Mouse (Mus musculus) testis, adult 2 months (tissue): ENCODE data around the gene Rasgrp1. TPM values are rescaled to one million over a fixed set of nuclear protein-coding genes. Genes with fewer than 3 reads are reported as not detected.

Source experiments
- H3K27ac ChIP-seq: fragments of 200-500 bp; 2 replicates; pipeline ENCODE4 v1.5.1; 2012; ENCODE audit warnings: low read depth, low read length; ENCODE audit not compliant: control insufficient read depth, insufficient read depth
- H3K27me3 ChIP-seq: fragments of 200-500 bp; 2 replicates; pipeline ENCODE4 v1.6.1; 2012; ENCODE audit warnings: mild to moderate bottlenecking, low read length, moderate library complexity; ENCODE audit not compliant: control insufficient read depth, insufficient read depth
- H3K36me3 ChIP-seq: fragments of 200-500 bp; 2 replicates; pipeline ENCODE4 v1.6.1; 2012; ENCODE audit warnings: mild to moderate bottlenecking, low read length; ENCODE audit not compliant: control insufficient read depth, insufficient read depth
- H3K4me1 ChIP-seq: fragments of 200-500 bp; 2 replicates; pipeline ENCODE4 v1.6.1; 2012; ENCODE audit warnings: low read length; ENCODE audit not compliant: control insufficient read depth, insufficient read depth
- H3K4me3 ChIP-seq: fragments of 200-500 bp; 2 replicates; pipeline ENCODE4 v1.5.1; 2012; ENCODE audit warnings: low read depth, mild to moderate bottlenecking, low read length, moderate library complexity, mixed read lengths; ENCODE audit not compliant: control insufficient read depth
- CTCF ChIP-seq: fragments of 200-500 bp; IDR thresholded peaks from 2 replicates; pipeline ENCODE4 v1.5.1; 2012; ENCODE audit warnings: low read depth, mild to moderate bottlenecking, inconsistent platforms, low read length, moderate library complexity; ENCODE audit not compliant: control insufficient read depth, insufficient read depth, insufficient replicate concordance
- POLR2A ChIP-seq: fragments of 200-500 bp; IDR thresholded peaks from 2 replicates; pipeline ENCODE4 v1.6.1; 2012; ENCODE audit warnings: low read depth, mild to moderate bottlenecking, inconsistent platforms, low read length, moderate library complexity; ENCODE audit not compliant: control insufficient read depth
- polyA plus RNA-seq: library from polyadenylated mRNA; depleted of rRNA; stranded (reverse); fragments of >200 nt; gene quantifications from 2 replicates; pipeline ENCODE4 v1.2.3, GENCODE M21; 2012

Rasgrp1 gene
- polyA plus RNA-seq, 1 experiment, result 0.09 TPM

- H3K36me3 ChIP-seq, result no peaks in the 10 kb centered on the region
- no peaks in the 10 kb centered on the region for H3K4me1 ChIP-seq
- H3K27me3 ChIP-seq, result no peaks in the 10 kb centered on the region
- H3K27ac ChIP-seq, result no peak overlapping the region
- TF ChIP-seq CTCF (no peak), POLR2A (no peak)
- H3K4me3 ChIP-seq, result no peak overlapping the region
These were observed 31.6 kb upstream of the Rasgrp1 start for GRCm38 (mm10) chr2:117374293-117374830.

DNA sequence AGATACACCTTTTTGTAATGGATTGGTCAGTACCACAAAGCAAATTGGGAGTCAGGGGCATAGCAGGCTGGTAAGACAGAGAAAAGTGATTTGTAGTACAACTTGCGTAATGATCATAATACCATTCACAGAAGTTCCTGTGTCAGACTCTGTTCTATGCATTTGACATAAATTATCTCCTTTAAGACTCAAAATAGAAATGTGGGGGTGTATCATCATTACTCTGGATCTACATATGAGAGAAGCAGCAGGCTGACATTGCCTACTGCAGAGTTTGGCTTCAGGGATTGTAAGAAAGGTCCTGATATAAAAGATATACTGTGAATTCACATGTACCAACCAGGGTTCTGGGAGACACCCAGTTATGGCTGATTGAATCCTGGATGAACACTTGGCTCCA is 28.9 kb upstream of the Rasgrp1 start:
- H3K4me3 ChIP-seq, result no peak overlapping the region
- no peaks in the 10 kb centered on the region for H3K4me1 ChIP-seq
- no peak overlapping the region for H3K27ac ChIP-seq
- TF ChIP-seq CTCF, result no peak
- TF ChIP-seq POLR2A, result no peak
- H3K36me3 ChIP-seq, result no peaks in the 10 kb centered on the region
- no peaks in the 10 kb centered on the region for H3K27me3 ChIP-seq

- TF ChIP-seq CTCF (no peak), POLR2A (no peak)
- H3K27ac ChIP-seq, result no peak overlapping the region
- no peak overlapping the region for H3K4me3 ChIP-seq
These were observed 23.7 kb upstream of the Rasgrp1 start for GRCm38 (mm10) chr2:117366478-117366877.

GRCm38 (mm10) chr2:117364056-117364455 is 21.3 kb upstream of the Rasgrp1 start:
- Histone ChIP-seq H3K36me3 (no peaks in the 10 kb centered on the region), H3K27ac (no peak overlapping the region), H3K4me1 (no peaks in the 10 kb centered on the region), H3K4me3 (no peak overlapping the region), H3K27me3 (no peaks in the 10 kb centered on the region)
- TF ChIP-seq POLR2A (no peak), CTCF (no peak)

More at GRCm38 (mm10) chr2:117366478-117366877, 23.7 kb upstream of the Rasgrp1 start:
- no peaks in the 10 kb centered on the region for H3K27me3 ChIP-seq
- no peaks in the 10 kb centered on the region for H3K4me1 ChIP-seq
- no peaks in the 10 kb centered on the region for H3K36me3 ChIP-seq

- H3K27ac ChIP-seq, result no peak overlapping the region
- no peak for TF ChIP-seq POLR2A
- TF ChIP-seq CTCF, result no peak
- no peaks in the 10 kb centered on the region for H3K4me1 ChIP-seq
- H3K4me3 ChIP-seq, result no peak overlapping the region
- H3K36me3 ChIP-seq, result no peaks in the 10 kb centered on the region
- no peaks in the 10 kb centered on the region for H3K27me3 ChIP-seq
These were observed 15.1 kb upstream of the Rasgrp1 start for GRCm38 (mm10) chr2:117357939-117358338.

- Histone ChIP-seq H3K4me1 (no peaks in the 10 kb centered on the region), H3K36me3 (no peaks in the 10 kb centered on the region), H3K27ac (no peak overlapping the region), H3K27me3 (no peaks in the 10 kb centered on the region), H3K4me3 (no peak overlapping the region)
- TF ChIP-seq CTCF (no peak), POLR2A (no peak)
These were observed 9.7 kb upstream of the Rasgrp1 start for GRCm38 (mm10) chr2:117352305-117353123.

GRCm38 (mm10) chr2:117350138-117350537 is 7.3 kb upstream of the Rasgrp1 start:
- TF ChIP-seq POLR2A, result no peak
- no peak for TF ChIP-seq CTCF
- H3K27ac ChIP-seq, result no peak overlapping the region

GRCm38 (mm10) chr2:117343240-117343624 is 431 bp upstream of the Rasgrp1 start:
- Histone ChIP-seq H3K4me3 (no peak overlapping the region), H3K27ac (no peak overlapping the region), H3K4me1 (peaks cover 10% of the 10 kb centered on the region), H3K27me3 (no peaks in the 10 kb centered on the region), H3K36me3 (no peaks in the 10 kb centered on the region)
- TF ChIP-seq CTCF (no peak), POLR2A (no peak)

More at GRCm38 (mm10) chr2:117350138-117350537, 7.3 kb upstream of the Rasgrp1 start:
- H3K4me3 ChIP-seq, result no peak overlapping the region
- no peaks in the 10 kb centered on the region for H3K4me1 ChIP-seq
- H3K27me3 ChIP-seq, result no peaks in the 10 kb centered on the region
- no peaks in the 10 kb centered on the region for H3K36me3 ChIP-seq
